Mouse (Mus musculus) layer of hippocampus, adult 18-20 months (tissue): ENCODE measurements around the gene Cacna1i. TPM values are rescaled to one million over a fixed set of nuclear protein-coding genes. Genes with fewer than 3 reads are reported as not detected.

Experiments used
- DNase-seq, 2 experiments: peaks; one replicate each; pipeline ENCODE4 v3.0.0; 2022; ENCODE audit warnings: low spot score in 2 of 2
- total RNA-seq, 2 experiments: library from RNA; stranded (reverse); gene quantifications; 2 replicates each; pipeline ENCODE4 v1.2.3; 2021

Gene Cacna1i
- total RNA-seq, 2 experiments from 2014 or later = 44.2 to 46.2 TPM

- DNase-seq = no peak
Measured at GRCm38 (mm10) chr15:80399451-80399850, 112.4 kb downstream of the Cacna1i start.

- DNase-seq = peak in 1 of 2 experiments; percentile 30
Measured at GRCm38 (mm10) chr15:80401387-80401898, 114.4 kb downstream of the Cacna1i start.

GRCm38 (mm10) chr15:80401980-80402379 is 114.9 kb downstream of the Cacna1i start:
- no peak for DNase-seq

- no peak for DNase-seq
Measured at GRCm38 (mm10) chr15:80407873-80408272, 120.8 kb downstream of the Cacna1i start.

- DNase-seq = no peak
Measured at GRCm38 (mm10) chr15:80410661-80411060, 123.6 kb downstream of the Cacna1i start.

GRCm38 (mm10) chr15:80413070-80413469 is 126.0 kb downstream of the Cacna1i start:
- DNase-seq = no peak

GRCm38 (mm10) chr15:80413988-80414721 is 127.1 kb downstream of the Cacna1i start:
- DNase-seq = peak in 1 of 2 experiments; percentile 39

- no peak for DNase-seq
Measured at GRCm38 (mm10) chr15:80415132-80415531, 128.1 kb downstream of the Cacna1i start.

- DNase-seq = no peak
Measured at GRCm38 (mm10) chr15:80417066-80417465, 130.0 kb downstream of the Cacna1i start.

- DNase-seq = peak in 1 of 2 experiments; percentile 74
Measured at GRCm38 (mm10) chr15:80418146-80418545, 131.1 kb downstream of the Cacna1i start.

GRCm38 (mm10) chr15:80430324-80430723 is 143.3 kb downstream of the Cacna1i start:
- no peak for DNase-seq

- DNase-seq = no peak
Measured at GRCm38 (mm10) chr15:80436961-80437360, 149.9 kb downstream of the Cacna1i start.

- DNase-seq = no peak
Measured at GRCm38 (mm10) chr15:80437996-80438395, 151.0 kb downstream of the Cacna1i start.

- DNase-seq = no peak
Measured at GRCm38 (mm10) chr15:80438423-80438822, 151.4 kb downstream of the Cacna1i start.

GRCm38 (mm10) chr15:80440195-80440594 is 153.2 kb downstream of the Cacna1i start:
- DNase-seq = no peak

GRCm38 (mm10) chr15:80445956-80446687 is 159.1 kb downstream of the Cacna1i start:
- no peak for DNase-seq

Other genes with a start within 250 kb of the Cacna1i start
- gene Syngr1, start 195.9 kb upstream of the Cacna1i start, total RNA-seq = 100 to 1,000 TPM; 370 to 379 TPM
- gene Rpl3, start 195.4 kb upstream of the Cacna1i start, total RNA-seq = 100 to 1,000 TPM; 600 to 628 TPM
- 10 to 100 TPM; 21.2 to 23.4 TPM for gene Tab1, start 154.1 kb upstream of the Cacna1i start, total RNA-seq
- gene Mgat3, start 113.5 kb upstream of the Cacna1i start, total RNA-seq = 100 to 1,000 TPM; 114 to 118 TPM
- 10 to 100 TPM; 32.7 to 33.9 TPM for gene Mief1, start 53.2 kb upstream of the Cacna1i start, total RNA-seq
- gene AC140267.1, start 51.4 kb upstream of the Cacna1i start, total RNA-seq = 10 to 100 TPM; 15.2 to 19.6 TPM
- gene Atf4, start 32.1 kb upstream of the Cacna1i start, total RNA-seq = 100 to 1,000 TPM in 1 of 2 experiments, 10 to 100 TPM in 1; 98.4 to 101 TPM
- gene Rps19bp1, start 22.9 kb upstream of the Cacna1i start, total RNA-seq = 10 to 100 TPM; 36.1 to 40.0 TPM